Mouse (Mus musculus) midbrain, postnatal 0 days (tissue): ENCODE results near the gene Tiam2. TPM values are rescaled to one million over a fixed set of nuclear protein-coding genes. Genes with fewer than 3 reads are reported as not detected.

Source experiments
- ATAC-seq: fragments of 200-750 bp; cut with Nextera tagmentation; 2 replicates; pipeline ENCODE4 v1.8.0; 2017; ENCODE audit warnings: moderate number of reproducible peaks, mild to moderate bottlenecking, moderate TSS enrichment, moderate library complexity; ENCODE audit not compliant: low FRiP score
- DNase-seq: peaks from one replicate; pipeline ENCODE4 v3.0.0-alpha.2; 2015; ENCODE audit warnings: low spot score
- H3K27ac ChIP-seq: fragments of 300-500 bp; sonication (generic); 2 replicates; pipeline ENCODE4 v1.5.1; 2014; ENCODE audit warnings: low read depth, mild to moderate bottlenecking, low read length, mixed read lengths
- H3K27me3 ChIP-seq: fragments of 300-500 bp; sonication (generic); 2 replicates; pipeline ENCODE4 v1.6.1; 2014; ENCODE audit warnings: low read length, control low read depth, mixed read lengths; ENCODE audit not compliant: insufficient read depth
- H3K36me3 ChIP-seq: fragments of 300-500 bp; sonication (generic); 2 replicates; pipeline ENCODE4 v1.6.1; 2014; ENCODE audit warnings: low read length, control low read depth, mixed read lengths; ENCODE audit not compliant: insufficient read depth
- H3K4me1 ChIP-seq: fragments of 300-500 bp; sonication (generic); 2 replicates; pipeline ENCODE4 v1.6.1; 2014; ENCODE audit warnings: mild to moderate bottlenecking, control low read depth, antibody characterized with exemption, low read length, mixed read lengths; ENCODE audit not compliant: insufficient read depth
- H3K4me2 ChIP-seq: fragments of 300-500 bp; sonication (generic); 2 replicates; pipeline ENCODE4 v1.6.1; 2014; ENCODE audit warnings: low read depth, mild to moderate bottlenecking, low read length, mixed read lengths; ENCODE audit not compliant: poor library complexity, severe bottlenecking
- H3K4me3 ChIP-seq: fragments of 300-500 bp; sonication (generic); 2 replicates; pipeline ENCODE4 v1.5.1; 2014; ENCODE audit warnings: low read depth, mild to moderate bottlenecking, low read length, moderate library complexity
- H3K9ac ChIP-seq: fragments of 300-500 bp; sonication (generic); replicated peaks from 2 replicates; pipeline ENCODE4 v1.6.1; 2014; ENCODE audit warnings: mild to moderate bottlenecking, low read length, moderate library complexity, mixed read lengths; ENCODE audit not compliant: poor library complexity, severe bottlenecking
- H3K9me3 ChIP-seq: fragments of 300-500 bp; sonication (generic); 2 replicates; pipeline ENCODE4 v1.6.1; 2016; ENCODE audit warnings: low read length, control low read depth
- CTCF ChIP-seq: IDR thresholded peaks from 2 replicates; pipeline ENCODE4 v1.5.1; 2016; ENCODE audit warnings: antibody characterized with exemption, mild to moderate bottlenecking
- WGBS: fragments of 180-500 bp; shearing (Covaris S2); extraction: QIAGEN DNeasy Blood & Tissue Kit; methylation state at CpG from one replicate; pipeline ENCODE4 v1.1.7; 2014; 5-methylcytosine and 5-hydroxymethylcytosine counted together
- polyA plus RNA-seq: library from polyadenylated mRNA; unstranded; fragments of >200 nt; fragmentation: Nextera tagmentation; extraction: Ambion mirVana; gene quantifications from 2 replicates; pipeline ENCODE4 v1.2.1, GENCODE M21; 2015
- total RNA-seq: library from RNA; depleted of rRNA; stranded (reverse); fragments of >200 nt; gene quantifications from 2 replicates; pipeline ENCODE4 v1.2.3, GENCODE M21; 2014

The Tiam2 gene
- total and polyA plus RNA-seq, 2 experiments from 2014 or later, result 1.7 to 6.9 TPM

- ATAC-seq, result no peak
- no peaks in the 10 kb centered on the region for H3K36me3 ChIP-seq
- no peak for TF ChIP-seq CTCF
- H3K27ac ChIP-seq, result peak overlapping the region; percentile 47
- H3K9me3 ChIP-seq, result no peaks in the 10 kb centered on the region
- 83% methylated on average over 7 of the region's 7 CpGs for WGBS
- H3K27me3 ChIP-seq, result no peaks in the 10 kb centered on the region
- no peak overlapping the region for H3K4me2 ChIP-seq
- no peak overlapping the region for H3K9ac ChIP-seq
- H3K4me1 ChIP-seq, result no peaks in the 10 kb centered on the region
- DNase-seq, result no peak
- H3K4me3 ChIP-seq, result no peak overlapping the region
Observed at GRCm38 (mm10) chr17:3336161-3336739, 9.9 kb downstream of the Tiam2 start.

DNA sequence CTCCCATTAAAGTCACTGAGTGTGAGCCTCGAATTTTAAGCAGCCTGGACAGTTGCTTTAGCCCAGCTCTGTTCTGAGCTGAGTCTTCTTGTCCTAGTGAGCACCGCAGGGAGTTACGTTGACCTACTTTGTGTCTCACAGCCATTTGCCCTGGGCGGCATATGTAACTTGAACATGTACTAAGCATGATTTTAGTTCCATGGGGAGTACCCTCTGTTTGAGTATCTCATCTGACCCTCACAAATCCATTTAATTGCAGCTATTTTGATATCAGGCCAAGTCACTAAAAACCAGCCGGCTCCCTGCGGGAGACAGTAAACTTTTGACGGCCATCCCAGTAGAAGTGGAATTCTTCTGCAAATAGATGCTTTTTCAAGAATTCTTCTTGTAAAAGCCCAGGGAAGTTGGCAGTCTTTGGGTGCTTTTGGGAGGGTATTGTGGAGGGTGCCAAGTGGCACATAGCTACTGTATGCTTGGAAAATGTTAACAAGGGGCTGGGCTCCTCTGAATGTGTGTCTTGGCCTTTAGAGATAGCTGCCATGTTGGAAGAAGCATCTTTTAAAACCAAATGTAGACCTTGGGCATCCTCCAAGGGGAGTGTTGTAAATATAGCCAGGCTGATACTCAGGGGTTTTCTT lies 10.6 kb downstream of the Tiam2 start:
- H3K9me3 ChIP-seq, result no peaks in the 10 kb centered on the region
- no peak for TF ChIP-seq CTCF
- DNase-seq (peak; percentile 66), ATAC-seq (no peak)
- H3K4me1 ChIP-seq, result no peaks in the 10 kb centered on the region
- H3K9ac ChIP-seq, result no peak overlapping the region
- WGBS, result 61% methylated on average over 7 of the region's 7 CpGs
- no peaks in the 10 kb centered on the region for H3K27me3 ChIP-seq
- no peak overlapping the region for H3K4me3 ChIP-seq
- H3K27ac ChIP-seq, result peak overlapping the region; percentile 47; the same call in 1 of the 2 replicates
- H3K36me3 ChIP-seq, result no peaks in the 10 kb centered on the region
- H3K4me2 ChIP-seq, result no peak overlapping the region

DNA sequence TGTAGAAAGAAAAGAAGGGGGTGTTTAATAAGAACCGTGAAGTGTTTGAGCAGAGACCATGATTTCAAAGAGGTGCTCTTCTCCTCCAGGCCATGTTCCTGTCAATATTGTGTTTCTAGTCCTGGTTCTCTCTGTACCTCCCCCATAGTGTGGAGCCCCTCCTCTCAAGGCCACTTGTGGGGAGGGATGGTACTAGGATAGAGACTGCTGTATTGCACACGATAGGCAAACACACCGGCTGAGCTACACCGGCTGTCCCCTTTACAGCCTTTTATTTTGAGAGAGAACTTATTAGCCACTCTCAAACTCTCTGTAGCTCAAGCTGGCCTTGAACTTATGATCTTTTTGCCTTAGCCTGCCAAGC lies 11.1 kb downstream of the Tiam2 start:
- no peak overlapping the region for H3K4me2 ChIP-seq
- ATAC-seq, result no peak
- H3K9me3 ChIP-seq, result no peaks in the 10 kb centered on the region
- H3K36me3 ChIP-seq, result no peaks in the 10 kb centered on the region
- 0 out of 2 replicates have a peak overlapping the region, but pooled peaks have one; percentile 43 for H3K27ac ChIP-seq
- H3K4me1 ChIP-seq, result no peaks in the 10 kb centered on the region
- 72% methylated on average over 4 of the region's 4 CpGs for WGBS
- H3K4me3 ChIP-seq, result no peak overlapping the region
- no peak for DNase-seq
- H3K9ac ChIP-seq, result no peak overlapping the region
- no peak for TF ChIP-seq CTCF
- H3K27me3 ChIP-seq, result no peaks in the 10 kb centered on the region

DNA sequence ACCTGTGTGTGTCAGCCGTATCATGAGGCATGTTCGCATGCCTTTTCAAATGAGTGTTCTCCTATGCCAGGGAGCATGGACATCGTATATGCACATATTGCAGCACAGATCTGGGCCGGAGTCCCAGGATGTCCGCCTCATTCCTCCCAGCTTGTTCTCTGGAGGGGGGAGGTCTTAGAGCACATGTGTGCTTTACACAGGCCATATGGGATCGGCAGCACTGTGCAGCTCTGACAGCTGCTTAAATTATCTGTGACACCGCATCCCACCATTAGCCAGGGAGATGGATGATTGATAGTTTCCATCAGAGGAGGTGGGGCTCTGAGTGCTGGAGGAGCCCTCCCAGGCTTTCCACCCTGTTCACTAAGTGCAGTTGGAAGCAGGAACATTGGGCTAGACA lies 12.4 kb downstream of the Tiam2 start:
- Histone ChIP-seq H3K9ac (no peak overlapping the region), H3K27me3 (no peaks in the 10 kb centered on the region), H3K27ac (no peak overlapping the region), H3K4me1 (no peaks in the 10 kb centered on the region), H3K4me3 (no peak overlapping the region), H3K36me3 (no peaks in the 10 kb centered on the region), H3K9me3 (no peaks in the 10 kb centered on the region), H3K4me2 (no peak overlapping the region)
- DNase-seq (peak; percentile 31), ATAC-seq (no peak)
- whole genome bisulfite sequencing, result 57% methylated on average over 7 of the region's 7 CpGs
- no peak for TF ChIP-seq CTCF

GRCm38 (mm10) chr17:3344872-3345271 lies 18.5 kb downstream of the Tiam2 start:
- Histone ChIP-seq H3K27me3 (no peaks in the 10 kb centered on the region), H3K4me3 (no peak overlapping the region), H3K9ac (0 out of 2 replicates have a peak overlapping the region, but pooled peaks have one; percentile 29), H3K9me3 (no peaks in the 10 kb centered on the region), H3K4me1 (0 out of 2 replicates have a peak, but pooled peaks cover 3% of the 10 kb centered on the region), H3K36me3 (no peaks in the 10 kb centered on the region), H3K27ac (0 out of 2 replicates have a peak overlapping the region, but pooled peaks have one; percentile 7), H3K4me2 (no peak overlapping the region)
- WGBS, result 53% methylated on average over 7 of the region's 7 CpGs
- DNase-seq (no peak), ATAC-seq (no peak)
- no peak for TF ChIP-seq CTCF

DNA sequence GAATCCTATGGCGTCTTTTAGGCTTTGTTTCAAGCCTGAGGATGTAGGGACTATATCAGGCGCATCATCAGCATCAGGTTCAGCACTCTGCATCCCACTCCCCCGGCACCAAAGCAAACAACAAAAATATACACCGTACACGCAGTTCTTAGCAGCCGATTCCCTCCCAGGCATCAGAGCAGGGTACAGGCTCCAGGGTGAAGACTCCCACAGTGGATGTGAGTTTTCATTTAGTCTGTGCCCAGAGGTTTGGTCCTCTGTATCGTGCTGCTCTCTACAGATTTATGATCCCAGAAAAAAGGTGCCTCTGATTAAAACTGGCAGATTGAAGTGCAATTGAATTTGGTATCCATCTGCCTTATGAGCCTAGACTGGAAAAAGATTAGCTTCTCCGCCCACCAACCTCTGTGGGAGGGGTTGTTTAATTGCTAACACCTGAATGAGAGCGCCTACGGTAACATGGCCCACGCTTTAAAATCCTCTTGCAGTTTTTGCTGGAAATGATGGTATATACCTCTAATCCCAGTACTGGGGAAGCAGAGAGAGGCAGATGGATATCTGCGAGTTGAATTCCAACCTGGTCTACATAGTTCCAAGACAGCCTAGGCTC lies 19.0 kb downstream of the Tiam2 start:
- 51% methylated on average over 12 of the region's 12 CpGs for WGBS
- ATAC-seq, result no peak
- Histone ChIP-seq H3K4me3 (no peak overlapping the region), H3K9ac (0 out of 2 replicates have a peak overlapping the region, but pooled peaks have one; percentile 29), H3K9me3 (no peaks in the 10 kb centered on the region), H3K4me2 (no peak overlapping the region), H3K27ac (0 out of 2 replicates have a peak overlapping the region, but pooled peaks have one; percentile 7), H3K4me1 (peaks cover 3% of the 10 kb centered on the region; the same call in 1 of the 2 replicates), H3K27me3 (no peaks in the 10 kb centered on the region), H3K36me3 (no peaks in the 10 kb centered on the region)
- no peak for DNase-seq
- TF ChIP-seq CTCF, result no peak
